Mouse (Mus musculus): ENCODE data around the gene Tjp2.

- TF ChIP-seq POLR2A (IDR thresholded peaks at IDR 0.05; ENCODE audit: insufficient read depth, low read depth, low read length) (no peak), CTCF (IDR thresholded peaks at IDR 0.05; ENCODE audit: insufficient read depth, low read depth, low read length) (no peak)
Observed at GRCm38 (mm10) chr19:24159334-24159733, 65.5 kb downstream of the Tjp2 start.

Data from olfactory bulb, adult 2 months (tissue).